Mouse (Mus musculus): ENCODE measurements around the gene Tsku. TPM values are rescaled to one million over a fixed set of nuclear protein-coding genes. Genes with fewer than 3 reads are reported as not detected.

The Tsku gene
- total RNA-seq, 1 experiment from 2014 or later: not detected

DNA sequence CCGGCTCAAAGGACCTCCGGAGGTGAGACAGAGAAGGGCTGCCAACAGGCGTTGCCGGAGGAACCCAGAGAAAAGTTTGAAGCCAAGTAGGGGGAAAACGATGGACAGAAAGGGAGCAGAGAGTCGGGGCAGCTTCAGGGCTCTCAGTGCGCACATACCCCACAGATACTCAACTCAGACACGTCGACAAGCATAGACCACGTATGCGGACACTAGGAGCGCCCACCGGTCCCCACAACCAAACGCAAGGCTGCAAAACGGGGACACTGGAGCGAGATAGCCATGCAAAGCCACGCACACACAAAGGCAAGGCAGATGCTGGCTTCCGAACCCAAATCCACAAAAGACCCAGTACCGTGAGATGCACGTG, 522 bp downstream of the Tsku start:
- ATAC-seq (replicated peaks; ENCODE audit: low read depth, poor library complexity, severe bottlenecking): no peak; the same call in 1 of the 2 replicates

DNA sequence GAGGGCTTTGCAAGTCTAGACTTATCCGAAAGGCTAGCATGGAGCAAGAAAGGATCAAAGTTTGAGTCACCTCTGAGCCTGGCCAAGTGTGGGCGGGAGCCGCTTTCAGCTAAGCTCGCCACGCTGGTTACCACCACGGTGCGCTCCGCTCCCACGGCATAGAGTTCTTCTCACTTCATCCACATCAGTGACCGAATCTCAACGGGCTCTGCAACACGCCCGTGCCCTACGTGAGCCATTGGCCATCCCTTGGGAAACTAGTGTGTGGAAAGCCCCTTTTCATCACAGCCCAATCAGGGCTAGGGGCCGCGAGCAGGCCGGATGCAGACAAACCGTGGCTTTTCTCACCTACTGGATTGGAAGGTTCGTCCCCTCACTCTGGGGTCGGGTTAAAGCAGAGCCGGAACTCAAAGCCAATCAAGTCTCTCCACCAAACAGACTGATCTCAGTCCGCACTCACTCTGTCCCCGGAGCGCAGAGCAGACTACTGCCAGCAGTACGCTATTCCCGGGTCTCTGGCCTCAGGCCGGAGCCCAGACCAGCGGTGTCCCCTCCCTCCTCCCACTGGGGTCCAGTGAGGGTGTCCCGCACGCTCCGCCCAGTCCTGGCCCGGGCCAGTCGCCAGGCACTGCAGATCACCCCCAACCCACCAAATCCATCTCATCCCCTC, 1.0 kb downstream of the Tsku start:
- ATAC-seq (replicated peaks; ENCODE audit: low read depth, poor library complexity, severe bottlenecking): peak; percentile 24

DNA sequence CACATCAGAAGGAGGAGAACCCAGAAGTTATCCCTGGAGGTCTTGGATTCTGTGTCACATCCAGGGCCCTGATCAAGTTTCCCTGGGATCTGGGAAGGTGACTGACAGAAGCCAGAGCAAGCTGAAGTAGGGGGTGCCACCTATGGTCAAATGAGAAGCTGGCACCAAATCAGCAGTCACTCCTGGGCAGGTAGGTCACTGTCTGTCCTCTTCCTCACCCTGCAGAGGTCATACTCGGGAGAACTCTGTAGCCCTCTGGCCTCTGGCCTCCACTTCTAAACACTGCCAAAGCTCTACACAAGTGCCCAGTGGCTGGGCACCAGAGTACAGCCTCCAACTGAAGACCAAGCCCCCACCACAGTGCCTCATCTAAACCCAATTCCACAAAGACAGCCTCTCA, 3.1 kb downstream of the Tsku start:
- no peak for ATAC-seq (replicated peaks; ENCODE audit: low read depth, poor library complexity, severe bottlenecking)

DNA sequence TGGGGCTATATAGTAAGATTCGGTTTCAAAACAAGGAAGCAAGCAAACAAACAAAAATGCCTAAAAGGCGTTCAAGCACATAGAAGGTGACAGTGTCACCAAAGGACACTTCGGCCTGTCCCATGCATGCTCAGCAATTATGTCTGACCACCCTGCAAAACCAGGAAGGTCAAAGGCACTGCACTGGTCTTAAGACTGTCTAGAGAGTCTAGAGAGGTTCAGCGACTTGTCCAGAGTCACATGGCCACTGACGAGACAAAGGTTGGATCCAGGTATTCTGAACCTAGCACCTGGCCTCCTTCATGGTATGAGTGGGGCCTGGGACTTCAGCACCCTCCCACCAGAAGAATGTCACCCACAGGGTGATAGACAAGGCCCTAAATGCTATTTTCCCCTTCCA, 3.8 kb downstream of the Tsku start:
- ATAC-seq (replicated peaks; ENCODE audit: low read depth, poor library complexity, severe bottlenecking): no peak

DNA sequence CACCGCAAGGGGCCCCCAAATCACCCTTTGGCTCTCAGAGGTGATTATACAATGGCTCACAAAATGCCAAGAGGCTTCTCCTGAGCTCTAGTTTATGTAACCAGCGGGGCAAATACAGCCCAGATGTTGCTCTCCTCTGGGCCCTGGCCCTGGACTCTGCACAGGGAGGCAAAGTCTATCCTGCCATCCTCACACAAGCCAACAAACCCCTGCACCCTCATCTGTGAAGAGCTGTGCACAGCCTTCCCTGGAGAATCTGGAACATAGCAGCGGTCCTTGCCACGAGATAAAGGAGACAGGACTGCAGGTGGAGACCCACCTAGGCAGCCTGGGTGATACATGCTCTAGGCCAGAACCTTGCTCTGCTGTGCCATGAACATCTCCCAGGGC, 6.2 kb downstream of the Tsku start:
- no peak for ATAC-seq (replicated peaks; ENCODE audit: low read depth, poor library complexity, severe bottlenecking)

DNA sequence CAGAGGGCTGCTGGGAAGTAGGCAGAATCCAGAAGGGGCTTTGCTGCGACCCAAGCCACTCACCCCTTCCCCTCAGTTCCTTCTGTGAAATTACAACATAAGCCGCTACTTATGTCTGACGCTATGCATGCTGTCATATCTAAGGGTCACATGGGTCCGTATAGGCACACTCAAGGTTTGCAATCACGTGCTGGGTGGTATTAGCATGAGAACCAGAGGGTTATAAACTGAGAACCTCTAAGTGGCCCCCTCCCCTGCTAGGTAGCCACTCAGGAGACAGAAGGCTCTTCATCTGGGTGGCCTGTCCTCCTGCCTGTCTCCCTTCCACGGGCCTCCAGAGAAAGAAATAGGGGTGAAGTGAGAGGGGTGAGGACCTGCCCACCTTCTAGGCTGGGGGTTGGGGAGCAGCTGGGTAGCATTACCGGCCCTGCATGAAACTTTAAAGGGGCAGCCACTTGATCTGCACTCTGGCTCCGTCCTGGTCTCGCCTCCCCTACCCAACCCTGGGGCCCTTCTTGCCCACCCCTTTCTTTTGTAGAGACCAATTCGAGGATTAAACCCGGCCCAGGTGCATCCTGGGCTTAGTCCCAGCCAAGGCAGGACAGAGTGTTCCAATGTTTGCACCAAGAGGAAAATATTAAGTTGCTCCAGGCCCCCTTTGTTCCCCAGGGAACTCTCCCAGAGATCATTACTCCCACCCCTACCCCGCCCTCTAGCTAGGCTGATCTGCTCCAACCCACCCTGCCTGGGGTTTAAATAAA, 6.8 kb downstream of the Tsku start:
- ATAC-seq (replicated peaks; ENCODE audit: low read depth, poor library complexity, severe bottlenecking): no peak

DNA sequence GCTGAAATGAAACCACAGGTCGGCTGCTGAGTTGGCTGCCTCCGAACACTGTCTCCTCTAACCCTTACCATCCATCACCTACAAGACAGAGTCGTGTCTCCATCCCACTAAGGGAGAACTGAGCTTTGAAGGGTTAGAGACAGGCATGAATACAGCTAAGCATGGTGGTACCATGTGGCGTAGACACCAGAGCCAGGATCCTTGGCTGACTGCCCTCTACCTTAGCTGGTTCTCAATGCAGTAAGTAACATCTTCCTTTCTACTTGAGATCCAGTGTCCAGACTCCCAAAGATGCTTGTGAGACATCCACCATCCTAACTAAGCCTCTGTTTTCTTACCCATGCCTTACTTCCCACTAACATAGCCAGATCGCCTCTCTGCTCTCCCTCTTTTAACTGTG, 7.5 kb downstream of the Tsku start:
- no peak for ATAC-seq (replicated peaks; ENCODE audit: low read depth, poor library complexity, severe bottlenecking)

DNA sequence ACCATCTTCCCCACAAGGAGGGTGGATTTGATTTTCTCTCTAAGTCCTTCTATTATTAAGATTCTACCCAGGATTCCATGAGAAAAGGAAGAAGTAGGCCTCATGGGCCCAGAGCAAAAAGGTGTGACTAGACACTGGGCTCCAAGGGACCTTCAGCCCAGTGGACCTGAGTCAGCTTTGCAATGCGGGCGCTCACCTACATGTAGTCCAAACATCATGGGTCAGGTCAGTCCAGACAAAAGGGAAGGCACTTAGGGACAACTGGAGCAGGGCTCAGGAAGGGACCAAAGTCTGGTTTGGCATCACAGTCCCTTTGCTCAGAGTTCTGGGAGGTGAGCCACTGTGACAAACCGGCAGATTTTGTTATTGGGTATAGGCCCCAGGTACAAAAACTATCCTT, 9.6 kb downstream of the Tsku start:
- ATAC-seq (replicated peaks; ENCODE audit: low read depth, poor library complexity, severe bottlenecking): no peak

DNA sequence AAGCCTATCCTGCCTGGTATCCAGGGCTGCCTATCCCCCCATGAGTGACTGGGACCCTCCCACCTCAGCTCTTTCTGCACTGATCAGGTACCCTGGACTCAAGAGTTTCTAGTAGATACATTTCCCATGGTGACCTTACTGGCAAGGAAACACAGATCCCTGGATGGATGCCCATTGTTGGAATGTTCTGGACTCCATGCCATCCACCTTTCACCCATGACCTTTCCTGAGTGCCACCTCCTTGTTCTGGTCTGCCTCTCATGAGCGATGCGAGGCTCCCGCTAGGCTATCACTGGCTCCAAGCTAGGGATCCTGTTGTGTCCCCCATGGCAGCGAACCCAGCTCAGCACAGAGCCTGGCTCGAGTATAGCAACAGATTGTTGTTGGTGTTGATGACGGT, 11.3 kb downstream of the Tsku start:
- ATAC-seq (replicated peaks; ENCODE audit: low read depth, poor library complexity, severe bottlenecking): no peak

DNA sequence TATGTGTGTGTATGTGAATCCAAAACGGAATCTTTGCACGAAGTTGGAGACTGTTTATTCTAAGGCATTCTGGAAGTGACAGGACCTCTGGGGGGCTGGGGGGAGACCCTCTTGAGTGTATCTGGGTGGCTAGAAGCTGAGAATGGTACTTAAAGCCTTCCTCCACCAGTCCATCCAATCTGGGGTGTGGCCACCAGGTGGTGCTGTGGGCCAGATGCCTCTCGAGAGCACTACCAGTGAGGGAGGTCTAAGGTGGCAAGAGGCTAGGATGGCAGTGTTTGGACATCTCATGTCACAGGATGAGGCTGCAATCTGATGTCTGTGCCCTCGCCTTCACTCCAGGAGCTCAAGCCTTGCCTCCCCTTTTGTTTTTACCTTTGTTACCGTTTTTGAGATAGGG, 12.0 kb downstream of the Tsku start:
- peak; percentile 64 for ATAC-seq (replicated peaks; ENCODE audit: low read depth, poor library complexity, severe bottlenecking)

DNA sequence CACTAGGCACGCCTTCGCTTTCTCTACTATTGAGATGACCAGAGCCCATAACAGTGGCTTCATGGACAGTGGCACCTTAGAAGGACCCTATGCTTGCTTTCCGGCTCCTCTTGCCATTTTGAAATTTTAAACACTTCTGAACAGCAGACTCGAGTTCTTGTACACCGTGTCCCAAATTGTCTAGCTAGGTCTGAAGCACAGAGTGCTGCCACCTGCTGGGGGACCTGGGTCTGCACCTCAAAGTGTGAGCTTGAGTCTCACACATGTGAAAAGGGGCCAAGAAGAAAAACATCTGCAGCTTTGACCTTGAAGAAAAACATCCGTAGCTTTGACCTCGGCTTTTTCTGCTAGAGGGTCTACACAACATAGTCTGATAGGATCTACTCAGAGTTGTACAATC, 13.1 kb downstream of the Tsku start:
- peak; percentile 74 for ATAC-seq (replicated peaks; ENCODE audit: low read depth, poor library complexity, severe bottlenecking)

DNA sequence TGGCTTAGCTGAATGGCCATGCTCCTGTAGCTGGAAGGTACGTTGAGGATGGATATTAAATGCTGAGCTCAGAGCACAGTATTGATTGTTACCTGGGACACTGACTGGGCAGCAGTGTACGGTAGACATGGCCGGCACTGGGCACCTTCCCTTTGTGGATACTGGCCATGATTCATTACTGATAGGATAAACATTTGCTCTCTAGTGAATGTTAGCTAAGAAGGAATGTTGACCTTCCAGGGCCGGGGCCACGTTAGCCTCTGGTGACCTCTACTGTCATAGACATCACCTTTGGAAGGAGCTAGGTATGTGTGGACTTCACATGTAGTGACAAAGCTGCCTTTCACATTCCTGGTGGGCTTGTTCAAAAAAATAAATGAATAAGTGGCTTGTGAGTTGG, 13.7 kb downstream of the Tsku start:
- ATAC-seq (replicated peaks; ENCODE audit: low read depth, poor library complexity, severe bottlenecking): no peak

DNA sequence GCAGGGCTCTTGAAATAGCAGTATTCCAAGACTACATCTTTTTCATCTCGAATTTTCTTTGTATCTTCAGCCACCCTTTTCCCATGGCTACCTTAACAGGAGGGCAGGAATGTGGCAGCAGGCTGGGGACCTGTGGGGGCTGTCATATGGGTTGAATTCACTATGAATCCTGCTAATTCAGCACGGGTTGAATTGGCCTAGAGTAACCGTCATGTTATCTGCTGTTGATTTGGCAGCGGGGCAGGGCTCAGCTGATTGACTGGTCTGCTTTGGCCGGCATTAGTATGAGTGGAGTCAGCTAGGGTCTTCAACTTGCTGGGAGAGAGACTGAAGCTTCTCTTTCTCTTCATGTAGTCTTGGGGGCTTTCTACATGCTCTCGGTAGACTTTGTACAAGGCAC, 16.1 kb downstream of the Tsku start:
- no peak for ATAC-seq (replicated peaks; ENCODE audit: low read depth, poor library complexity, severe bottlenecking)

DNA sequence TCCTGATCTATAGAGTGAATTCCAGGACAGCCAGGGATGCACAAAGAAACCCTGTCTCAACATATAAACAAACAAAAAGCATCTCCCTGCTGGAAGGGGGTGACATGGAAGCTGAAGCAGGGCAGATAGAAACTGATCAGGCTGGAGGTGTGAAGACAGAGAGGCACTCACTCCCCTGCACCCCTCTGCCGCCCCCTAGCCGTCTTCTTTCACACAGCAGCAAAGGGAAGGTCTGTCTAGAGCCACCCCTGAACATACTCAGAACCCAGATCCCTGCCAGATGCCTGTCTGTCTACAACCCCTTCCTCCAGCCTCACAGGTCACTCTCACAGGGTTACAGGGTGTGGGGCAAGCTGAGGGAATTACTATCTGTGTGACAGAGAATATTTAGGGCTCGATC, 16.8 kb downstream of the Tsku start:
- ATAC-seq (replicated peaks; ENCODE audit: low read depth, poor library complexity, severe bottlenecking): peak; percentile 59

DNA sequence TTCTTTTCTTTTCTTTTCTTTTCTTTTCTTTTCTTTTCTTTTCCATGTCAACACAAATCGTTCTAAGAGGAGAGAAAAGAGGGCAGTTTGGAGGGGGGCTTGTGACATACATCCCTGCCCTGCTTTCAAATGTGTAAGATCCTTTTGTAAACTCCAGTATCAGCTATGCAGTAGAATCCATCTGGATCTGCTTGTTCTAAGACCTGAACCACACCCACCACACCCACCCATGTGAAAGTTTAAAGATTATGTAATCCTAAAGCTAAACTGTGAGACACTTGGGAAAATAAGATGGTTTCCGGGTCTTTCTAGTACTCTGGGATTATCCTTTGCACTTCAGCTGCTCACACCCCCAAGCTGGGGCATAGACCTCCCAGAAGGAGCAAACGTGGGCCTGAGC, 18.9 kb downstream of the Tsku start:
- ATAC-seq (replicated peaks; ENCODE audit: low read depth, poor library complexity, severe bottlenecking): no peak

DNA sequence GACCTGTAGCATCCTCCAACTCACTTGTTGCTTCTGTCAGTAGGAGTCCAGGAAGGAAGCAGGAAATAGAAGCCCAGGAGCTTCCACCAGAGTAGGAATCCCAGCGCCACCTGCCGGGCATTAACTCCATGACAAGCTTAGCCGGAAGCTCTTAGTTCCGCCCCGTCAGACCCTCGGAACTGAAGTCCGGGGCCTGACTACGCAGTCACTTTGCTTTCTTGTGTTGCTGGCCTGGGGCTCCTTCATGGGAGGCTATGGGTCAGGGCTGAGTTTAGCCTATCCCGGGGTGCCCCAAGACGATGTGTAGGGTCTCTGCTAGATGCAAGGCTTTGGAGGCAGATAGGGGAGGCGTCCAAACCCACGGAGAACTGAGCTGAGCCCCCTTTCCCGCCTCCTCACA, 19.7 kb downstream of the Tsku start:
- ATAC-seq (replicated peaks; ENCODE audit: low read depth, poor library complexity, severe bottlenecking): peak; percentile 89

DNA sequence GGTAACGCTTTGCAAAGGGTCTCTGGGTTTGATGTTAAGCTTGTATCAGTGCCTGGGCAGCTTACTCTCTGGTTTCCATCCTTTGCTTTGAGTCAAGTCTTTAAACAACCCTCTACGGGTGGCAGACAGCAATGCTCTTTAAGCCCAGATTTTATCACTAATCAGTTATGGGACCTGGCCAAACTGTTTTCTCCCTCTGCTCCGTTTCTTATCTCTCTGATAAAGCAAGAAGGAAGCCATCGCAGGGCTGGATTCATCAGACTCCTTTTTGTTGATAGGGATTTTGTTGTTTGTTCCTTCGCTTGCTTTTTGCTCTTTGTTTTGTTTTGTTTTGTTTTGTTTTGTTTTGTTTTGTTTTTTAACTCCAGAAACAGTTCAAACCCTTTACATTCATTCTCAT, 20.8 kb downstream of the Tsku start:
- ATAC-seq (replicated peaks; ENCODE audit: low read depth, poor library complexity, severe bottlenecking): no peak

DNA sequence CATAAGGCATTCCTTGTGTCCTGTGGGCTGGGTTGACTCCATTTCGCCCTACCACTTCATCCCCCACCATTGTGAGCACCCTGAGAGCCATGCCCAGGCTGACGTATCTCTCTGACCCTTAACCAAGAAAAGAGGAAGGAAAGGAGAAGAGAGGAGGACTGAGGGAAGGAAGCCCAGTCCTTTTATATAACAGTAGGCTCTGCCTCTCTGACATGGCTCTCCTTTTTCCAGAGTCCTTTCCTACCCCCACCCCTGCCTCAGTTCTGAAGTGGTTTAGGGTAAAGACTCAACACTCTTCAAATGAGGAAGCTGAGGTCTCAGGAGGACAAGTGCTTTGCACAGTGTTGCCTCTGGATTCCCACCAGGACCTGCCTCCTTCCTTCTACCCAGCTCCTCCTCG, 27.1 kb downstream of the Tsku start:
- peak; percentile 75 for ATAC-seq (replicated peaks; ENCODE audit: low read depth, poor library complexity, severe bottlenecking)

DNA sequence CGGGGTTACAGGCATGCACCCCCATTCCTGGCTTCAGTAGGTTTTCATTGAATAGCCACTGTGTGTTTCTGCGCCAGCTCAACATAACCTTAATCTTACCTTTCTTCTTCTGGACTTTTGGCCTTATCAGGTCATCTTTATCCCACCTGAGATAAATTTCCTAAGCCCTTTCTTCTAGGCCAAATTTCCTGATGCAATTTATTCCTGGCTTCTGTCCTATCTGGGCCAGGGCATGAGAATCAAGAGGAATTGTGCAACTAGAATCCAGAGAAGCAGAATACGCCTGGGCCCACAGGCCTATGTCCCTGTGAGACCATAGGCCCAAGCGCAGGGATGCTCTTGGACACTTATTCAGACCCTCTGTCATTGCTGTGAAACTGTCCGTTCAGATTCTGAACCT, 27.6 kb downstream of the Tsku start:
- no peak for ATAC-seq (replicated peaks; ENCODE audit: low read depth, poor library complexity, severe bottlenecking)

DNA sequence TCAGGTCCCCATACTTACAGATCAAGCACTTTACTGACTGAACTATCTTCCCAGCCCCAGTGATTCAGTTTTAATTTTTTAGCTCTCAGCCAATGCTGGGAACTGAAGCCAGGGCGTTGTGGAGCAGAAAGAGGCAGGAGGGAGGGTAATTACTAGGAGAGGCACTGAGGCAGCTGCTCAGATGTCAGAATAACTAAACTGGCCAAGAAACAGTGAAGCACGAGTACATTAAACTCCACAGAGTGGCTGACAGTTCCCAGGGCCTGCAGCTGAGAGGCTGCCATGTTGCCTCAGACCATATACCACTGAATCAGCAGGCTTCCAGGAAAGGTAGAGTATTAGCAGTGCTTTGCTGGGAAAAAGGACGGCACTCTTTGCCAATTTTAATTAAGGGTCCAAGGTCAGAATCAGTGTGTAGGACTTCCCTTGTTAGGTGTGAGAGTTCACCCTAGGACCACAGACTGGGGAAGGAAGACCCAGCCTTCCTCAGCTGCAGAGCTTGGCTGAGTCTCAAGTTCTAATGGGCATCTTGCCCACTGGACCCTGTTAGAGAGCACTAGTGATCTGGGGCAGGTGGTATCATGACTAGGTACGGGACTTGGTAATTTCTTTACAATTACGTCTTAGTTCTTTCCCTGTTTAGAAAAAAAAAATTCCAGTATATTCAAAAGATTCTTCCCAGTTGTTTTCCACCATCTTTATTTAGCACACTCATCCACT, 28.3 kb downstream of the Tsku start:
- ATAC-seq (replicated peaks; ENCODE audit: low read depth, poor library complexity, severe bottlenecking): no peak

DNA sequence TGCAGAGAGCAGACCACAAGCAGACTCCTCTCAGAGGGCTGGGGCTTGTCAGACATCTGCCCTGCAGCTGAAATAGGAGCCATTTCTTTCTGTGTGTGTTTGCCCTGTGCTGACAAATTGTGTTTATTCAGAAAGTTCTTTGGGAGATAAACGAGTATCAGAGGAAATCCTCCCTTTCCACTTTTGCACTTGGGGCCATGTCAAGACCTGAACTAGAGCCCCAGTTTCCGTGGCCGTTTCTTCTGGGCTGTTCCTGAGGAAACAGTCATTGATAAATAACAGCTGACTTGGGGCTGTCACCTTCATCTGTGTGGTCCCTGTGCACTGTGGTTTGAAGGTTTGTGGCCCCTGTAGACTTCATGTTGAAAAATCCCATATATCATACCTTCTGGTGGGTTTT, 29.2 kb downstream of the Tsku start:
- ATAC-seq (replicated peaks; ENCODE audit: low read depth, poor library complexity, severe bottlenecking): no peak
